Mouse (Mus musculus): ENCODE measurements around the gene Adgrf5. TPM values are rescaled to one million over a fixed set of nuclear protein-coding genes. Genes with fewer than 3 reads are reported as not detected.

The Adgrf5 gene
- polyA plus RNA-seq, 1 experiment from 2014 or later = 7.9 TPM

Other genes starting within 250 kb of the Adgrf5 start
- not detected in 2 replicates for gene Adgrf1, start 90.1 kb upstream of the Adgrf5 start, polyA plus RNA-seq (2016; fragmentation: Nextera tagmentation; extraction: Ambion mirVana)
- gene Mep1a, start 142.4 kb downstream of the Adgrf5 start, polyA plus RNA-seq (2016; fragmentation: Nextera tagmentation; extraction: Ambion mirVana) = not detected in 2 replicates
- not detected in 2 replicates for gene Ankrd66, start 183.2 kb downstream of the Adgrf5 start, polyA plus RNA-seq (2016; fragmentation: Nextera tagmentation; extraction: Ambion mirVana)
- 2.1 and 3.4 TPM in 2 replicates for gene Pla2g7, start 207.6 kb downstream of the Adgrf5 start, polyA plus RNA-seq (2016; fragmentation: Nextera tagmentation; extraction: Ambion mirVana)